8 mouse cellular contexts compared by ENCODE assay signal in genomic region chr1:87316672-87317071, GRCm38 (mm10). TPM values are rescaled to one million over a fixed set of nuclear protein-coding genes. Genes with fewer than 3 reads are reported as not detected.
DNase-seq lines count a peak whose midpoint lies in the region.

No protein-coding gene starts in this region.

- 68% methylated on average over 3 of the region's 3 CpGs for WGBS in heart, embryonic 10.5 days

- no peaks in the 10 kb centered on the region for H3K36me3 ChIP-seq in heart, embryonic 10.5 days

- intact Hi-C loops in heart, postnatal 14 days (cut with DNase I): no loop called here

- no peaks in the 10 kb centered on the region for H3K4me1 ChIP-seq in heart, embryonic 10.5 days

- peaks cover 13% of the 10 kb centered on the region for H3K9me3 ChIP-seq in heart, embryonic 10.5 days

- peak; percentile 12 to 28 for DNase-seq in heart, postnatal 14 days
- DNase-seq in heart, embryonic 10.5 days (ENCODE audit: low spot score): no peak
- peak; percentile 42 for DNase-seq in urinary bladder, postnatal 14 days (ENCODE audit: low spot score)
- DNase-seq in urinary bladder, postnatal 10 days (ENCODE audit: low spot score): no peak
- peak; percentile 91 for DNase-seq in kidney, postnatal 14 days
- peak; percentile 63 for DNase-seq in right cerebral cortex, postnatal 14 days
- DNase-seq in urinary bladder, adult 18-20 months (ENCODE audit: low spot score in 2 of 2): no peak
- no peak for DNase-seq in embryo, embryonic 10.5 days (ENCODE audit: low spot score)

- H3K4me3 ChIP-seq in heart, embryonic 10.5 days: no peak overlapping the region

- no peaks in the 10 kb centered on the region for H3K27me3 ChIP-seq in heart, embryonic 10.5 days (ENCODE audit: insufficient read depth, poor library complexity, severe bottlenecking)

- no peak overlapping the region for H3K27ac ChIP-seq in heart, embryonic 10.5 days

RNA-seq across cellular contexts. Expression of gene Gigyf2, which starts 10.1 kb away (rescaled TPM):
- total RNA-seq in heart, postnatal 14 days (2021): 10 to 100 TPM; 48.0 to 49.4 TPM
- 33.0 and 38.2 TPM in 2 replicates for polyA plus RNA-seq in heart, embryonic 10.5 days (2016; fragmentation: Nextera tagmentation; extraction: Ambion mirVana)

RNA-seq across cellular contexts. Expression of gene Efhd1, which starts 52.5 kb away (rescaled TPM):
- 1 to 10 TPM; 4.2 to 4.6 TPM for total RNA-seq in heart, postnatal 14 days (2021)
- 0.44 and 0.86 TPM in 2 replicates for polyA plus RNA-seq in heart, embryonic 10.5 days (2016; fragmentation: Nextera tagmentation; extraction: Ambion mirVana)

Comparison
In these comparisons a context has a peak if more than half of its experiments do, and no peak if none do; other contexts are left out.
1. DNase-seq: peak in heart, postnatal 14 days (2 of 2), urinary bladder, postnatal 14 days (single experiment), kidney, postnatal 14 days (single experiment) and right cerebral cortex, postnatal 14 days (single experiment); none in heart, embryonic 10.5 days (single experiment), urinary bladder, postnatal 10 days (single experiment), urinary bladder, adult 18-20 months (0 of 2) and embryo, embryonic 10.5 days (single experiment).